Mouse (Mus musculus) intestine, embryonic 15.5 days (tissue): ENCODE data around the gene B4galnt3. TPM values are rescaled to one million over a fixed set of nuclear protein-coding genes. Genes with fewer than 3 reads are reported as not detected.

Experiments used
- ATAC-seq: fragments of 200-750 bp; cut with Nextera tagmentation; 2 replicates; pipeline ENCODE4 v1.8.0; 2017; ENCODE audit warnings: moderate TSS enrichment, moderate library complexity
- H3K27ac ChIP-seq: fragments of 300-500 bp; sonication (generic); 2 replicates; pipeline ENCODE4 v1.5.1; 2015; ENCODE audit warnings: mild to moderate bottlenecking, inconsistent platforms
- H3K27me3 ChIP-seq: fragments of 300-500 bp; sonication (generic); replicated peaks from 2 replicates; pipeline ENCODE4 v1.6.1; 2015; ENCODE audit warnings: inconsistent platforms
- H3K36me3 ChIP-seq: fragments of 300-500 bp; sonication (generic); 2 replicates; pipeline ENCODE4 v1.6.1; 2015; ENCODE audit warnings: inconsistent platforms
- H3K4me1 ChIP-seq: fragments of 300-500 bp; sonication (generic); replicated peaks from 2 replicates; pipeline ENCODE4 v1.6.1; 2015; ENCODE audit warnings: inconsistent platforms
- H3K4me2 ChIP-seq: fragments of 300-500 bp; sonication (generic); replicated peaks from 2 replicates; pipeline ENCODE4 v1.6.1; 2015; ENCODE audit warnings: mild to moderate bottlenecking, inconsistent platforms
- H3K4me3 ChIP-seq: fragments of 300-500 bp; sonication (generic); replicated peaks from 2 replicates; pipeline ENCODE4 v1.5.1; 2015; ENCODE audit warnings: inconsistent platforms
- H3K9ac ChIP-seq: fragments of 300-500 bp; sonication (generic); 2 replicates; pipeline ENCODE4 v1.6.1; 2015; ENCODE audit warnings: inconsistent platforms
- H3K9me3 ChIP-seq: fragments of 300-500 bp; sonication (generic); 2 replicates; pipeline ENCODE4 v1.6.1; 2016; ENCODE audit warnings: inconsistent platforms
- WGBS: fragments of 180-500 bp; shearing (Covaris S2); methylation state at CpG from one replicate; pipeline ENCODE4 v1.1.7; 2015; 5-methylcytosine and 5-hydroxymethylcytosine counted together
- polyA plus RNA-seq: library from polyadenylated mRNA; unstranded; fragments of >200 nt; fragmentation: Nextera tagmentation; extraction: Ambion mirVana; gene quantifications from 2 replicates; pipeline ENCODE4 v1.2.1, GENCODE M21; 2015

B4galnt3 gene
- polyA plus RNA-seq, 1 experiment from 2014 or later: 1.4 TPM

DNA sequence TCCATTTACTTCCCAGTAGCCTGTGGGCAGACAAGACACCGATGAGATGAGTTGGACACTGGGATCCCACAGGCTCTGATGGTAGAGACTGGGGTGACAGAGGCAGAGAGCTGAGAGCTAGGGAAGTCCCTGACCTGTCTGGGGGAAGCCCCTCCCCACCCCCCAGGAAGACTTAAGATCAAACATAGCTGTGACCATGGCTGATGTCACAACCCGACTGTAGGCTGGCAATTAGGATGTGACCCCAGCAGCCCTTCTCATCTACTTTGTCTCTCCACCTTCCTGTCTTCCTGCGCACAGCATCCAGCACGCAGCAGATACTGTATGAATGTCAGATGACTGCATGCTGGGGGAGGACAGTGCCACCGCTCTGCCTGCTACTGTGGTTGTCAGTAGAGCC is 87.8 kb downstream of the B4galnt3 start:
- Histone ChIP-seq H3K27me3 (no peaks in the 10 kb centered on the region), H3K4me2 (no peak overlapping the region), H3K4me3 (no peak overlapping the region), H3K9me3 (no peaks in the 10 kb centered on the region), H3K36me3 (no peaks in the 10 kb centered on the region), H3K9ac (no peak overlapping the region), H3K4me1 (no peaks in the 10 kb centered on the region), H3K27ac (no peak overlapping the region)
- no peak for ATAC-seq
- WGBS: 83% methylated on average over 5 of the region's 5 CpGs

DNA sequence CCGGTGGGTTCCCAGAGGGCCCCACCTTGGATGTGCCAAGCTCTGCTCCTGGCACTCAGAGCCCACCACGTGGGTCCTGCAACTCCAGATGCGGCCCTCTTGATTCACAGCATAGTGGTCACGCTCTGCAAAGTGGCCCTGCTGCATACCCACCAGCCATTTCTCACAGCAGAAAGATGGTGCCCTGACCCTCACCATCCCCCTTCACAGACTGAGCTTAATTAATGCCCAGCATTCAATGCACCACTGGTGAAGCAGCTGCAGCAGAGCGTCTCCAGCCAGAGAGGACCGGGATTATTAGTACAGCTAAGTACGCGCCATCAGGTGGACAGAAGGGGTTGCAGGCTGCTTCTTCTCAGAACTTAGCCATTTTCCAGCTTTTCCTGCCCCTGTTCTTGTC is 92.0 kb downstream of the B4galnt3 start:
- Histone ChIP-seq H3K36me3 (no peaks in the 10 kb centered on the region), H3K4me1 (0 out of 2 replicates have a peak, but pooled peaks cover 6% of the 10 kb centered on the region), H3K4me3 (no peak overlapping the region), H3K9ac (no peak overlapping the region), H3K27me3 (no peaks in the 10 kb centered on the region), H3K4me2 (no peak overlapping the region), H3K27ac (no peak overlapping the region), H3K9me3 (no peaks in the 10 kb centered on the region)
- 85% methylated on average over 8 of the region's 8 CpGs for WGBS
- no peak for ATAC-seq

GRCm38 (mm10) chr6:120201956-120202355 is 92.4 kb downstream of the B4galnt3 start:
- Histone ChIP-seq H3K9me3 (no peaks in the 10 kb centered on the region), H3K4me1 (0 out of 2 replicates have a peak, but pooled peaks cover 6% of the 10 kb centered on the region), H3K4me2 (no peak overlapping the region), H3K4me3 (no peak overlapping the region), H3K9ac (no peak overlapping the region), H3K27ac (no peak overlapping the region), H3K36me3 (no peaks in the 10 kb centered on the region), H3K27me3 (no peaks in the 10 kb centered on the region)
- WGBS: 48% methylated on average over 6 of the region's 6 CpGs
- no peak for ATAC-seq

- Histone ChIP-seq H3K4me2 (peak overlapping the region; percentile 3; the same call in 1 of the 2 replicates), H3K9me3 (no peaks in the 10 kb centered on the region), H3K4me1 (0 out of 2 replicates have a peak, but pooled peaks cover 6% of the 10 kb centered on the region), H3K9ac (no peak overlapping the region), H3K4me3 (no peak overlapping the region), H3K27me3 (no peaks in the 10 kb centered on the region), H3K27ac (peak overlapping the region; percentile 39), H3K36me3 (no peaks in the 10 kb centered on the region)
- WGBS: 36% methylated on average over 10 of the region's 10 CpGs
- ATAC-seq: peak; percentile 87
These were observed 94.5 kb downstream of the B4galnt3 start for GRCm38 (mm10) chr6:120199638-120200394.

DNA sequence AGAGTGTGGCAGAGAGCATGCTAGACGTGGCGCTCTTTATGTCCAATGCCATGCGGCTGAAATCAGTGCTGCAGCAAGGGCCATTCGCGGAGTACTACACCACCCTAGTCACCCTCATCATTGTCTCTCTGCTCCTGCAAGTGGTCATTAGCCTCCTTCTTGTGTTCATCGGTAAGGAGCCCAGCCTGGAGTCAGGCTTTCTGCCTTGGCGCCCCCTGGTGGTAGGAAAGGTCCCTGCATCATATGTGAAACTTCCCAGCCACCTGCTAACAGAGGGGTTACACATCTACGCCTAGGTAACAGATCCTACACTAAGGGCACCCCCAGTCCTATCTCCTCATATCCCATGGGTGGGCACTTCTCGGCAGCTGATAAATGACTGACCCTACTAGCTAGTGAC is 96.4 kb downstream of the B4galnt3 start:
- no peaks in the 10 kb centered on the region for H3K36me3 ChIP-seq
- 25% methylated on average over 9 of the region's 9 CpGs for WGBS
- H3K4me3 ChIP-seq: no peak overlapping the region
- H3K9ac ChIP-seq: no peak overlapping the region
- ATAC-seq: no peak
- 0 out of 2 replicates have a peak, but pooled peaks cover 7% of the 10 kb centered on the region for H3K4me1 ChIP-seq
- no peak overlapping the region for H3K27ac ChIP-seq
- H3K4me2 ChIP-seq: 0 out of 2 replicates have a peak overlapping the region, but pooled peaks have one; percentile 15
- H3K9me3 ChIP-seq: no peaks in the 10 kb centered on the region
- no peaks in the 10 kb centered on the region for H3K27me3 ChIP-seq

DNA sequence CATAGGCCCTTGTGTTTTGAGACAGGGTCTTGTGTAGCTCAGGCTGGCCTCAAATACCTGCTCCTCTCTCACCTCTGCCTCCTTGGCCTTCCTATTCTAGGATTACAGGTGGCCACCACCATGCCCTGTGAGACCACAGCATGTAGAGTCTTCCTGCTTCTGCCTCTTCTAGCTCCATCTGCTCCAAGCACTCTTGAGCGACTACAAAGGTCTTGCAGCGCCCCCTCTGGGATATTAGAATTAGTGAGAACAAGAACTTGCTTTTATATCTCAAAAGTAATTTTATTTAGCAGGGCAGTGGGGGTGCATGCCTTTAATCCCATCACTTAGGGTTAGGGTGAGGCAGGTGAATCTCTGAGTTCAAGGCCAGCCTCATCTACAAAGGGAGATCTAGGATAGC is 97.5 kb downstream of the B4galnt3 start:
- H3K9me3 ChIP-seq: no peaks in the 10 kb centered on the region
- H3K4me2 ChIP-seq: no peak overlapping the region
- H3K27ac ChIP-seq: no peak overlapping the region
- H3K4me1 ChIP-seq: peaks cover 14% of the 10 kb centered on the region; the same call in 1 of the 2 replicates
- WGBS: 30% methylated on average over 2 of the region's 2 CpGs
- H3K9ac ChIP-seq: no peak overlapping the region
- H3K4me3 ChIP-seq: no peak overlapping the region
- H3K36me3 ChIP-seq: no peaks in the 10 kb centered on the region
- H3K27me3 ChIP-seq: no peaks in the 10 kb centered on the region
- ATAC-seq: no peak

GRCm38 (mm10) chr6:120194963-120195362 is 99.4 kb downstream of the B4galnt3 start:
- Histone ChIP-seq H3K4me2 (no peak overlapping the region), H3K36me3 (no peaks in the 10 kb centered on the region), H3K9ac (no peak overlapping the region), H3K9me3 (no peaks in the 10 kb centered on the region), H3K27ac (no peak overlapping the region), H3K4me1 (peaks cover 14% of the 10 kb centered on the region; the same call in 1 of the 2 replicates), H3K27me3 (no peaks in the 10 kb centered on the region), H3K4me3 (no peak overlapping the region)
- 17% methylated on average over 7 of the region's 7 CpGs for WGBS
- ATAC-seq: no peak

GRCm38 (mm10) chr6:120194305-120194704 is 100.1 kb downstream of the B4galnt3 start:
- 56% methylated on average over 10 of the region's 10 CpGs for WGBS
- Histone ChIP-seq H3K36me3 (no peaks in the 10 kb centered on the region), H3K4me3 (no peak overlapping the region), H3K27me3 (no peaks in the 10 kb centered on the region), H3K27ac (no peak overlapping the region), H3K9ac (no peak overlapping the region), H3K4me2 (no peak overlapping the region), H3K9me3 (no peaks in the 10 kb centered on the region), H3K4me1 (peaks cover 9% of the 10 kb centered on the region; the same call in 1 of the 2 replicates)
- ATAC-seq: no peak

GRCm38 (mm10) chr6:120193793-120194192 is 100.6 kb downstream of the B4galnt3 start:
- H3K4me2 ChIP-seq: no peak overlapping the region
- H3K27me3 ChIP-seq: no peaks in the 10 kb centered on the region
- H3K27ac ChIP-seq: no peak overlapping the region
- 85% methylated on average over 1 of the region's 1 CpGs for WGBS
- no peak overlapping the region for H3K4me3 ChIP-seq
- no peaks in the 10 kb centered on the region for H3K36me3 ChIP-seq
- ATAC-seq: no peak
- H3K9me3 ChIP-seq: no peaks in the 10 kb centered on the region
- peaks cover 9% of the 10 kb centered on the region for H3K4me1 ChIP-seq
- no peak overlapping the region for H3K9ac ChIP-seq

DNA sequence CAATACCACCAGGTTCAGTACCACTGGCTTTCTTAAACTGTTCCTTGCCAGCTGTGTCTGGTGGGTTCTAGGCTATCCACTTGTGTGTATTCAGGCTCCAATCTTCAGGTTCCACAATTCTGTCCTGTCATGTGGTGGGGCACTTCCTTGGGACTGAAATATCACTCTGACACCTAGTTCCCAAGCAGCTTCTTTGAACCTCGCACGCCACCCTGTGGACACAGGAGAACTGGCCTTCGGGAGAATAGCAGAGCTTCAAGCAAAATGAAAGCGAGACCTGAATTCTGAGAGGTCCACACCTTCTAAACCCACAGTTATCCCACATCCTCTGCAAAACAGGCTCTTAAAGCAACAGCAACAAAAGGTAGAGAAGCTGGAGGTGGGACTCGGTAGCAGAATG is 101.2 kb downstream of the B4galnt3 start:
- Histone ChIP-seq H3K4me1 (peaks cover 15% of the 10 kb centered on the region), H3K36me3 (no peaks in the 10 kb centered on the region), H3K27me3 (no peaks in the 10 kb centered on the region), H3K4me2 (no peak overlapping the region), H3K27ac (no peak overlapping the region), H3K4me3 (no peak overlapping the region), H3K9ac (no peak overlapping the region), H3K9me3 (no peaks in the 10 kb centered on the region)
- WGBS: 38% methylated on average over 5 of the region's 5 CpGs
- ATAC-seq: no peak

DNA sequence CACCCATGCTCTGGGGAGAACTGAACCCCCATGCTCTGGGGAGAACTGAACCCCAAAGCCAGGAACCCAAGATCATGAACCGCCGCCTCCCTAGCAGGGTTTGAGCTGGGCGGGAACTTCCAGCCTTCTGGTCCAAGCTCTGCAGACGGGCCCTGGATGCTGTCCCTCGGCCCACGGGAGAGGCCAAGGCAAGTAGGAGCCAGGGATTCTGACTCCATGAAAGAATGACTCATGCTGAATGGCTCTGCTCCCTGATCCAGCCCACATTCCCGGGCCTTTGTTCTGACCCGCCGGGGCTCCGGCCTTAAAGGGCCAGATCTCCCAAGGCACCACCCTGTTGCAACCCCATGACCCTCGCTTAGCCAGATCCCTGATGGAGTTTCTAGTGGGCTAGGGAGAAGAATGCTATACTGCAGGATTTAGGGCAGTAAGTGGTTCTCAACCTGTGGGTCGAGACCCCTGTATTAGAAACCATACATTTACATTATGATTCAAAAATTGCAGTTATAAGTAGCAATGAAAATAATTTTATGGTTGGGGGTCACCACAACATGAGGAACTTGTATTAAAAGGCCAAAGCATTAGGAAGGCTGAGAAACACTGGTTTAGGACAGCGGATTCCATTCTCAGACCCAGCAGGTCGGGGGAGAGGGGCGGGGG is 102.0 kb downstream of the B4galnt3 start:
- Histone ChIP-seq H3K27me3 (no peaks in the 10 kb centered on the region), H3K9ac (no peak overlapping the region), H3K4me2 (no peak overlapping the region), H3K9me3 (no peaks in the 10 kb centered on the region), H3K36me3 (no peaks in the 10 kb centered on the region), H3K4me1 (peaks cover 19% of the 10 kb centered on the region), H3K4me3 (no peak overlapping the region), H3K27ac (no peak overlapping the region)
- 27% methylated on average over 13 of the region's 15 CpGs for WGBS
- peak; percentile 34; the same call in 1 of the 2 replicates for ATAC-seq

GRCm38 (mm10) chr6:120191396-120192170 is 102.8 kb downstream of the B4galnt3 start:
- H3K4me1 ChIP-seq: peaks cover 19% of the 10 kb centered on the region
- no peak overlapping the region for H3K27ac ChIP-seq
- ATAC-seq: no peak
- no peak overlapping the region for H3K4me3 ChIP-seq
- H3K9me3 ChIP-seq: no peaks in the 10 kb centered on the region
- no peaks in the 10 kb centered on the region for H3K36me3 ChIP-seq
- no peak overlapping the region for H3K9ac ChIP-seq
- no peak overlapping the region for H3K4me2 ChIP-seq
- WGBS: 57% methylated on average over 7 of the region's 7 CpGs
- H3K27me3 ChIP-seq: no peaks in the 10 kb centered on the region
